Mouse (Mus musculus): ENCODE measurements around the gene Xbp1.

- TF ChIP-seq CTCF (IDR thresholded peaks at IDR 0.05; ENCODE audit: borderline replicate concordance, insufficient read depth, low read length) (no peak), POLR2A (IDR thresholded peaks at IDR 0.05; ENCODE audit: low read depth, low read length) (no peak)
Observed at GRCm38 (mm10) chr11:5493869-5494268, 26.6 kb upstream of the Xbp1 start.
